Mouse (Mus musculus): ENCODE results near the gene St6galnac3.

St6galnac3 gene

GRCm38 (mm10) chr3:153287564-153287963 lies 437.4 kb downstream of the St6galnac3 start:
- in situ Hi-C loops (cut with MboI, MseI): no loop called here

- in situ Hi-C loops (cut with MboI, MseI): no loop called here
Observed at GRCm38 (mm10) chr3:153287081-153287480, 437.9 kb downstream of the St6galnac3 start.

GRCm38 (mm10) chr3:153282123-153282765 lies 442.7 kb downstream of the St6galnac3 start:
- in situ Hi-C loops (cut with MboI, MseI): no loop called here

- in situ Hi-C loops (cut with MboI, MseI): no loop called here
Observed at GRCm38 (mm10) chr3:153278249-153278648, 446.7 kb downstream of the St6galnac3 start.

GRCm38 (mm10) chr3:153277389-153277999 lies 447.5 kb downstream of the St6galnac3 start:
- in situ Hi-C loops (cut with MboI, MseI): no loop called here

- in situ Hi-C loops (cut with MboI, MseI): no loop called here
Observed at GRCm38 (mm10) chr3:153276830-153277388, 448.1 kb downstream of the St6galnac3 start.

- in situ Hi-C loops (cut with MboI, MseI): no loop called here
Observed at GRCm38 (mm10) chr3:153276101-153276829, 448.7 kb downstream of the St6galnac3 start.

- in situ Hi-C loops (cut with MboI, MseI): no loop called here
Observed at GRCm38 (mm10) chr3:153272241-153272640, 452.7 kb downstream of the St6galnac3 start.

GRCm38 (mm10) chr3:153267397-153267796 lies 457.6 kb downstream of the St6galnac3 start:
- in situ Hi-C loops (cut with MboI, MseI): no loop called here

- in situ Hi-C loops (cut with MboI, MseI): no loop called here
Observed at GRCm38 (mm10) chr3:153261985-153262384, 463.0 kb downstream of the St6galnac3 start.

GRCm38 (mm10) chr3:153260225-153260933 lies 464.6 kb downstream of the St6galnac3 start:
- in situ Hi-C loops (cut with MboI, MseI): no loop called here

- in situ Hi-C loops (cut with MboI, MseI): no loop called here
Observed at GRCm38 (mm10) chr3:153255910-153256309, 469.1 kb downstream of the St6galnac3 start.

GRCm38 (mm10) chr3:153251653-153252052 lies 473.3 kb downstream of the St6galnac3 start:
- in situ Hi-C loops (cut with MboI, MseI): no loop called here

- in situ Hi-C loops (cut with MboI, MseI): no loop called here
Observed at GRCm38 (mm10) chr3:153250598-153251257, 474.2 kb downstream of the St6galnac3 start.

- in situ Hi-C loops (cut with MboI, MseI): loop anchor here (25.0 kb wide), 1 partner anchor 962 kb away; no protein-coding TSS in a partner anchor
Observed at GRCm38 (mm10) chr3:153248866-153249265, 476.1 kb downstream of the St6galnac3 start.

GRCm38 (mm10) chr3:153248029-153248428 lies 476.9 kb downstream of the St6galnac3 start:
- in situ Hi-C loops (cut with MboI, MseI): loop anchor here (25.0 kb wide), 1 partner anchor 961 kb away; no protein-coding TSS in a partner anchor

GRCm38 (mm10) chr3:153242524-153242923 lies 482.4 kb downstream of the St6galnac3 start:
- in situ Hi-C loops (cut with MboI, MseI): loop anchor here (25.0 kb wide), 1 partner anchor 955 kb away; no protein-coding TSS in a partner anchor

- in situ Hi-C loops (cut with MboI, MseI): loop anchor here (25.0 kb wide), 1 partner anchor 954 kb away; no protein-coding TSS in a partner anchor
Observed at GRCm38 (mm10) chr3:153241134-153241533, 483.8 kb downstream of the St6galnac3 start.

- in situ Hi-C loops (cut with MboI, MseI): loop anchor here (25.0 kb wide), 1 partner anchor 953 kb away; no protein-coding TSS in a partner anchor
Observed at GRCm38 (mm10) chr3:153240366-153240765, 484.6 kb downstream of the St6galnac3 start.

- in situ Hi-C loops (cut with MboI, MseI): loop anchor here (25.0 kb wide), 1 partner anchor 951 kb away; no protein-coding TSS in a partner anchor
Observed at GRCm38 (mm10) chr3:153238381-153238780, 486.6 kb downstream of the St6galnac3 start.

- in situ Hi-C loops (cut with MboI, MseI): loop anchor here (25.0 kb wide), 1 partner anchor 949 kb away; no protein-coding TSS in a partner anchor
Observed at GRCm38 (mm10) chr3:153236262-153236661, 488.7 kb downstream of the St6galnac3 start.

Data from regulatory T cell (primary cell).